ENCODE assay signal across 10 mouse cellular contexts in the genomic region with DNA sequence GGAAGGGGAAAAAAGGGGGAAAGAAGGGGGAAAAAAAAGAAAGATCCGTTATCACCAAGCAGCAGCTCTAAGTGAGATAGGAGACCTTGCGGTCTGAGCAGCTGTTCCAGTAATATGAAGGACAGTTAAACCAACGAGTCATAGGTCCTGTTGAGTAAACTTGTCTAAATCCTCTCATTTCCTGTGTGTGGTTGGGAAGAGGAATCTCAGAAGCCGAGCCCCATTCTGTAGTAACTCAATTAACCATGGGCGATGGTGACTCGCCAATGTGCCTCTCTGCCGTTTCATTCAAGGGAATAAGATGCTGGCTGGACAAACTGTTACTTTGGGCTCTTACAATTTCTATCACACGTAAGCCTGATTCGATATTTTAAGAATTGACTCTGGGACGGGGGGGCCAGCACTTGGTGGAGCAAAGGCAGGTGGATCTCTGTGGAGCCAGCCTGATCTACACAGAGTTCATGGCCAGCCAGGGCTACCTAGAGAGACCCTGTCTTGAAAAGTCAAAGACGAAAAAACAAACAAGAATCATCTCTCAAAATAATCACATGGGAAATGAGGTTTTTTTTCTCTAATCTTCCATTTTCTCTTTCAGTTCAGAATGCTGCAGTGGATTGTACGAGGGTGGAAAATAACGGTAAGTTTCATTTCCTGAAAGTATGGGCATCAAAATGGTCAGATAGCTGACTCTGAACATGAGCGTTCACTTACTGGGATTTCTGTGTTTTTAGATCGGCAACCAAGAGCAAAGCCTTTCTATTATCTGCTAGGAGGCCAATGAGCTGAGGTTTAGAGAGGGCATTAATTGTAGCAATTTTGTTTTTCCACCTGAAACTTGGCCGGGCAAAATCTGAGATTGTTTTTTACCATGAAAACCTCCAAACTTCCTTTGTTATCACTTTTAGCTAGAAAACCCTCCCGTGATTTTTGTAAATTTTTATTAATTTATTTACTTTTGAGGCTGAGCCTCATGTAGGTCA. TPM values are rescaled to one million over a fixed set of nuclear protein-coding genes. Genes with fewer than 3 reads are reported as not detected.
DNase-seq lines count a peak whose midpoint lies in the region; ATAC-seq and TF ChIP-seq lines count a peak whose summit lies in the region.
"Had no signal": no experiment of that assay in that cellular context is flagged by ENCODE, and none has a peak within 500 bp of the region (broad histone marks: within the 10 kb centered on the region; RNA-seq: fewer than 3 reads in every experiment).

A gene (plus strand): TSS at position 188 of the 980 bp plus-strand sequence.

- DNase-seq in stomach, postnatal 0 days (ENCODE audit: low spot score), result no peak
- no peak for DNase-seq in midbrain, embryonic 10.5 days (ENCODE audit: low spot score)
- no peak for DNase-seq in frontal cortex, postnatal 25 days (ENCODE audit: low spot score in 2 of 2)
- DNase-seq: cerebellum, adult 18-20 months; kidney, adult 9 months had no signal

- no peaks in the 10 kb centered on the region for H3K36me3 ChIP-seq in stomach, embryonic 15.5 days
- H3K36me3 ChIP-seq in stomach, postnatal 0 days (ENCODE audit: control insufficient read depth, insufficient read depth, low read length), result no peaks in the 10 kb centered on the region
- H3K36me3 ChIP-seq in megakaryocyte, embryonic 14.5 days (replicated peaks; ENCODE audit: low read length), result peaks cover 11% of the 10 kb centered on the region
- H3K36me3 ChIP-seq in midbrain, embryonic 10.5 days, result no peaks in the 10 kb centered on the region
- no peaks in the 10 kb centered on the region for H3K36me3 ChIP-seq in kidney, embryonic 14.5 days (ENCODE audit: control insufficient read depth, insufficient read depth, low read length)
- H3K36me3 ChIP-seq: midbrain, embryonic 12.5 days had no signal

- 67% methylated on average over 17 of the region's 17 CpGs for WGBS in stomach, embryonic 15.5 days
- 66% methylated on average over 17 of the region's 17 CpGs for WGBS in stomach, postnatal 0 days
- WGBS in midbrain, embryonic 10.5 days, result 92% methylated on average over 17 of the region's 17 CpGs
- WGBS in kidney, embryonic 14.5 days, result 87% methylated on average over 17 of the region's 17 CpGs

- ATAC-seq in stomach, embryonic 15.5 days (ENCODE audit: insufficient read depth, low FRiP score, low read depth), result no peak
- ATAC-seq in stomach, postnatal 0 days (ENCODE audit: low FRiP score, low TSS enrichment), result no peak
- peak; percentile 71 for ATAC-seq in common myeloid progenitor, adult 5-6 weeks (replicated peaks; ENCODE audit: low read depth, poor library complexity, severe bottlenecking)
- no peak for ATAC-seq in kidney, embryonic 14.5 days (ENCODE audit: low FRiP score, low TSS enrichment)

- H3K9me3 ChIP-seq in stomach, embryonic 15.5 days, result no peaks in the 10 kb centered on the region
- no peaks in the 10 kb centered on the region for H3K9me3 ChIP-seq in stomach, postnatal 0 days (ENCODE audit: control insufficient read depth, low read length)
- peaks cover 15% of the 10 kb centered on the region; the same call in 1 of the 2 replicates for H3K9me3 ChIP-seq in megakaryocyte, embryonic 14.5 days
- peaks cover 5% of the 10 kb centered on the region; the same call in 1 of the 2 replicates for H3K9me3 ChIP-seq in midbrain, embryonic 10.5 days (replicated peaks)
- peaks cover 4% of the 10 kb centered on the region; the same call in 1 of the 2 replicates for H3K9me3 ChIP-seq in kidney, embryonic 14.5 days (ENCODE audit: control insufficient read depth, low read length)
- H3K9me3 ChIP-seq: midbrain, embryonic 12.5 days had no signal

- no peak within 1 kb of the TSS for H3K9ac ChIP-seq in stomach, embryonic 15.5 days
- H3K9ac ChIP-seq in stomach, postnatal 0 days (ENCODE audit: low read length), result no peak within 1 kb of the TSS
- H3K9ac ChIP-seq in kidney, embryonic 14.5 days (ENCODE audit: low read depth, low read length), result no peak within 1 kb of the TSS
- H3K9ac ChIP-seq: midbrain, embryonic 12.5 days had no signal

- no peak for TF ChIP-seq EP300 in stomach, postnatal 0 days (optimal IDR thresholded peaks at IDR 0.05)

- H3K4me1 ChIP-seq in stomach, embryonic 15.5 days, result no peaks in the 10 kb centered on the region; the same call in 1 of the 2 replicates
- no peaks in the 10 kb centered on the region for H3K4me1 ChIP-seq in stomach, postnatal 0 days (replicated peaks; ENCODE audit: control insufficient read depth, insufficient read depth)
- peaks cover 27% of the 10 kb centered on the region for H3K4me1 ChIP-seq in megakaryocyte, embryonic 14.5 days
- H3K4me1 ChIP-seq in midbrain, embryonic 10.5 days, result no peaks in the 10 kb centered on the region
- no peaks in the 10 kb centered on the region for H3K4me1 ChIP-seq in kidney, embryonic 14.5 days (ENCODE audit: control insufficient read depth, insufficient read depth, low read length)
- H3K4me1 ChIP-seq: midbrain, embryonic 12.5 days had no signal

- TF ChIP-seq CTCF in stomach, postnatal 0 days (IDR thresholded peaks at IDR 0.05; ENCODE audit: low read depth), result no peak

- no peak within 1 kb of the TSS for H3K4me3 ChIP-seq in stomach, embryonic 15.5 days (replicated peaks)
- no peak within 1 kb of the TSS for H3K4me3 ChIP-seq in stomach, postnatal 0 days (ENCODE audit: low read depth, low read length)
- H3K4me3 ChIP-seq in megakaryocyte, embryonic 14.5 days (replicated peaks), result peak within 1 kb of the TSS; percentile 83
- H3K4me3 ChIP-seq in midbrain, embryonic 10.5 days, result no peak within 1 kb of the TSS
- H3K4me3 ChIP-seq in kidney, embryonic 14.5 days (ENCODE audit: low read length), result no peak within 1 kb of the TSS
- H3K4me3 ChIP-seq: midbrain, embryonic 12.5 days had no signal

- peak within 1 kb of the TSS; percentile 13; the same call in 1 of the 2 replicates for H3K27ac ChIP-seq in stomach, embryonic 15.5 days
- H3K27ac ChIP-seq in stomach, postnatal 0 days (replicated peaks), result no peak within 1 kb of the TSS
- no peak within 1 kb of the TSS for H3K27ac ChIP-seq in midbrain, embryonic 10.5 days (replicated peaks)
- no peak within 1 kb of the TSS for H3K27ac ChIP-seq in kidney, embryonic 14.5 days (ENCODE audit: low read depth, low read length)
- H3K27ac ChIP-seq: midbrain, embryonic 12.5 days had no signal

- no peak within 1 kb of the TSS for H3K4me2 ChIP-seq in stomach, embryonic 15.5 days
- no peak within 1 kb of the TSS for H3K4me2 ChIP-seq in stomach, postnatal 0 days (replicated peaks; ENCODE audit: low read depth)
- no peak within 1 kb of the TSS for H3K4me2 ChIP-seq in kidney, embryonic 14.5 days (replicated peaks; ENCODE audit: low read depth, low read length)
- H3K4me2 ChIP-seq: midbrain, embryonic 12.5 days had no signal

- no peaks in the 10 kb centered on the region for H3K27me3 ChIP-seq in stomach, embryonic 15.5 days (replicated peaks)
- H3K27me3 ChIP-seq in stomach, postnatal 0 days (ENCODE audit: control insufficient read depth, insufficient read depth, low read length), result no peaks in the 10 kb centered on the region
- H3K27me3 ChIP-seq in megakaryocyte, embryonic 14.5 days (replicated peaks), result peaks cover 53% of the 10 kb centered on the region
- H3K27me3 ChIP-seq in midbrain, embryonic 10.5 days (ENCODE audit: low read depth, poor library complexity, severe bottlenecking), result no peaks in the 10 kb centered on the region
- H3K27me3 ChIP-seq in kidney, embryonic 14.5 days (ENCODE audit: control insufficient read depth, insufficient read depth, low read length), result no peaks in the 10 kb centered on the region
- H3K27me3 ChIP-seq: midbrain, embryonic 12.5 days had no signal

RNA-seq across cellular contexts. Expression of the gene that starts here (rescaled TPM):
- polyA plus RNA-seq in stomach, embryonic 15.5 days (2015; fragmentation: Nextera tagmentation; extraction: Ambion mirVana), result 2.5 and 2.7 TPM in 2 replicates
- polyA plus RNA-seq in stomach, postnatal 0 days (2015; fragmentation: Nextera tagmentation; extraction: Ambion mirVana), result 2.2 and 2.8 TPM in 2 replicates
- 54.7 and 67.1 TPM in 2 replicates for total RNA-seq in common myeloid progenitor, adult 5-6 weeks (2017)
- polyA plus RNA-seq in megakaryocyte, embryonic 14.5 days (2012; ENCODE audit: insufficient read depth, low replicate concordance), result 1.2 TPM in 1 of 2 replicates, not detected in the other
- 0.67 and 1.1 TPM in 2 replicates for polyA plus RNA-seq in midbrain, embryonic 10.5 days (2016; fragmentation: Nextera tagmentation; extraction: Ambion mirVana)
- 1.0 and 1.1 TPM in 2 replicates for polyA plus RNA-seq in kidney, embryonic 14.5 days (2014; fragmentation: Nextera tagmentation; extraction: Ambion mirVana)
